Mouse (Mus musculus) gastrocnemius, postnatal 36 days (tissue): ENCODE measurements at regions not wholly inside any gene's neighbourhood (a gene's known extent, or its start where the extent isn't known, plus 50 kb on each side); places are given as distances from the start of the nearest gene placed in this dataset.

Experiments used
- DNase-seq, 2 experiments: peaks; one replicate each; pipeline ENCODE4 v3.0.0; 2022
- intact Hi-C: fragments of 180-260 bp; cut with DNase I; formaldehyde crosslinking; loops from one replicate; pipeline ENCODE4 v1.15.1; 2025

DNA sequence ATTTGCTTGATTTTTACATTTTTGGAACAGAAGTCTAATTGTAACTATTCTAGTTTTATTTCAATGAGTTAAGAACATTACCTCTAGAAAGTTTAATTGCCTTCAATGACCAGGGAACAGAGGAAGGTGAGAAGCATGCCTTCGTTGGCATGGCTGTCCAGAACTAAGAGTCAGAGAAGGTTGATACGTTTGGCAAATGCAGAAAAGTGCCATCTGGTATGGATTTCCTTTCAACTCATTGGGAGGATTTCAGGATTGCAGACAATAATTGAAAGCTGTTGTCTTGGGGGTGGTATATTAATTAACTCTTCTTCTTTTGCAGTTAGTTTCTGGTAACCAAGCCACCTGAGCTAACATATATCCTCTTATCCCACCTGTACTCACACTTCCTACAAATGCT, 489.5 kb upstream of the Etaa1 start:
- intact Hi-C loops, result no loop called here

DNA sequence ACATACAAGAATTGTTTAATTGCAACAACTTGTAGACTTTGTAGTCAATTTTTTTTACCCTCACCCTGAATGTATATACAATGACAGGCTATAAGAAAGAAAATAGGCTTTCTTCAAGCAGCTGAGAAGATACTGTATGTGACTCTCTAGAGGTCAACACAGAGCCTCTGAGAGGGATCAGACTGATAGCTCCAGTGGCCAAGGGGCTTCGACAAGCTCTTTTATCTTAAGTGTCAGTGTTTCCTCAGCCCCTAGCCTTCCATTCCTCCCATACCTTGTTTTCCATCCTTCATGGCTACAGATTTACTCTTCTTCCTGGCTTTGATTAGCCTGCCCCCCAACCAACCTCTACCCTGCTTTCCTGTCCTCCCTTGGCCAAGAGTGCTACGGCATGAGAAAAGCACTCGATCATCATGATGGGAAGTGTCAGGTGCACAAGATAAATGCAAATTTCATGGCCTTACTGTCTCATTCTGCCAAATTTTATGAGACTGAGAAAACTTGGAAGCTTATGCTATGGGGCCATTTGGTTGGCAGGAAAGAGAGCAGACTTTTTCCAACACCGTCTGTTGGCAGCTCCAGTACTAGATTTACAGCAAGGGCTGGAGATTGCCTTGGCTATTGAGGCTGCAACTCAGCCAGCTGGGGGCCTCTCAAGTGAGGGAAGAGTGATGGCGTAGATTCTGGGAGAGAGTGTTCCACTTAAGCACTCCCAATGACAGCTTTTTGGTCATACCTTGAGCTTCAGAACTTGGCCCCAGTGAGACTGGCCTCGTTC, 484.3 kb upstream of the Etaa1 start:
- intact Hi-C loops, result no loop called here
- no peak for DNase-seq

More for the DNA sequence above, 489.5 kb upstream of the Etaa1 start:
- no peak for DNase-seq

DNA sequence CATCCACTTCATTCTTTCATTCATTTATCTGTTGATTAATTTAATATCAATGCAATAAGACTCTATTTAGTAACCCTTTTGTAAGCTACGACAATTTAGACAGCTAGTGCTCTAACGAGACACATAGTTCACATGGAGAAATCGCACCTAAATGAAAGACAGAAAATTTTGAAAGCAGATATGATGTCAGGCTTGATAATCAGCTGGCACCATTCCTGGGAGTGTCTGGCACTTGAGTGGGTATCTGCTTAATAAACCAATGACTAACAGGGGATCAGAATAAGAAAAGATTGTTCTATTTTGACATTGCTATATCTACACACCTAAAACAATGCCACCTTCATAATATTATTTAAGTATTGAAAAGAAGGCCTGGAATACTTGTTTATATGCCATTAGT, 467.4 kb upstream of the Etaa1 start:
- DNase-seq, result no peak
- intact Hi-C loops, result no loop called here

DNA sequence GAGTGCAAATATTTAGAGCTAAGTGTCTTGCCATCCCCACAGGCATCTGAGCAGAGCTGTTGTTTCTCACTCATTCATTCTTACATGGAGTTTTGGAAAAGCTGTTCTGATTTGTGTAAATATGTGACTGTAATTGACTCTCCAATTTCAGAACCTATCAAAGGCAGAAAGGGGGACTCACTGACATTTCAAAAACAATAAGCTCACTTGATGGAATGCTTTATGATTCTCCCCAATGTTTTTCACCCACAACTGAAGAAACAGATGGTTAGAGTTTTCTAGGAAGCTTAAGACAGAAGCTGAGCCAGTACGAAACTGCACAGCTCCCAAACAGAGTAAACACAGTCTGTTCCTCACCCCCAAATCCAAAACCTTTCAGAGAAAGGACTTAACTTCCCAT, 460.1 kb upstream of the Etaa1 start:
- intact Hi-C loops, result no loop called here
- DNase-seq, result no peak

GRCm38 (mm10) chr11:18408071-18408752, 454.5 kb upstream of the Etaa1 start:
- intact Hi-C loops, result no loop called here
- DNase-seq, result no peak

- intact Hi-C loops, result no loop called here
- no peak for DNase-seq
These were observed 445.9 kb upstream of the Etaa1 start for GRCm38 (mm10) chr11:18399561-18399960.

- intact Hi-C loops, result no loop called here
- no peak for DNase-seq
These were observed 442.7 kb upstream of the Etaa1 start for GRCm38 (mm10) chr11:18396397-18396796.

GRCm38 (mm10) chr11:18395631-18396030, 442.0 kb upstream of the Etaa1 start:
- no peak for DNase-seq
- intact Hi-C loops, result no loop called here

DNA sequence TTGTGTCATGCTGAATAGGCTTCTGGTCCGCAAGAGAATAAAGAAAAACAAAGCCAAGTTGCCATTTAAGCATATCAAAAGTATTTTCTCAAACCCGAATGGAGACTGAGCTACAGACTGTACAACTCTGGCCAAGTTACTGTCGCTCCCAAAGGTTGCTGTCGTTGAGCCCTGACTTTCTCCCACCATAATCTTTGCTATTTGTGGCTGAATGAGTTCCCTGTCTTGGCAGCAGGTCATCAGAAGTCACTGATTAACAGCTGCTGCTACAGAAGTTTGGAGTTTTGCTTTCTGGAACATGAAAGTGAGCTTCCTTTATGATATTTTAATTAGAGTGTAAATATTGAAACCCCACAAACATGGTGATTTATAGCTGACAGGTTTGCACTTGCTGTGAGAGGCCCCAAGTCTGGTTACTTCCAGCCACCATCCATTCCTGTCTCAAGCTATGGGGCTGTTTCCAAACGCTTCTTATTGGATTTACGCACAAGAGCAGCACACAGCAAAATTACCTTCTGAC, 419.2 kb upstream of the Etaa1 start:
- no peak for DNase-seq
- intact Hi-C loops, result no loop called here

DNA sequence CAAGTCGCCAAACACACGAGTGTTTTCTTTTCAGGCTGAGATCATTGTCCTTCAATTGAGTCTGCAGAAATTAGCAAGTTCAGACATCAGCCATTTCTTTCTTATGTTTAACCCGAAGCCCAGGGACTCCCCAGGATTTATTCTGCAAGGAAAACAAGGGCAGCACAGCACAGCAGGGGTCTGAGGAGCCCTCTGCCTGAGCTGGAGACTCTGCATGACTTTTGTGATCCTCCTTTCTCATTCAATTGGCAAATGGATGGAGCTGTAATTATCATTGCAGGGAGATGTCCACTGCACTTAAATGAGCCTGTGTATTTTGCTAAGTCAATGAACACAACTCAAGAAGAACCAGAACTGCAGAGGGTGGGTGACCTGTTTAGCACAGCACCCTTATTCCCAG, 417.6 kb upstream of the Etaa1 start:
- intact Hi-C loops, result no loop called here
- no peak for DNase-seq

GRCm38 (mm10) chr11:18370861-18371260, 417.2 kb upstream of the Etaa1 start:
- intact Hi-C loops, result no loop called here
- no peak for DNase-seq

GRCm38 (mm10) chr11:18354866-18355265, 401.2 kb upstream of the Etaa1 start:
- intact Hi-C loops, result no loop called here
- no peak for DNase-seq

- intact Hi-C loops, result no loop called here
- DNase-seq, result no peak
These were observed 400.5 kb upstream of the Etaa1 start for GRCm38 (mm10) chr11:18354156-18354555.

DNA sequence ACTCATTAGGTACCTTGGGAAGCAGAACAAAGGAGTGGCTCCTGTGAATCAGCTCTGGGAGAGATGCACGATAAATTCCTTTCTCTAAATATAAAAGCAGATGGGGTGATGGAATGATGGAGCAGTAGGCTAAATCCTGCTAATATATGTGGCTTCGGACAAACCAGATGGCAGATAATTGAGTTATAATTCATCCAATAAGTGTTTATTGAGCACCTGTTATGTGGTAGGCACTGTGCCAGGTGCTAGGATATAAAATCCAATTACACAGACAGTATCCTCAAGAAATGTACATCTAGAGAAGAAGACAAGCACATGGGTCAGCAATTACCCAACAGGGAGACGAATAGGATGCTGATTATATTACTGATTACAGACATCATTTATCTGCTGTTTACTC, 394.2 kb upstream of the Etaa1 start:
- intact Hi-C loops, result no loop called here
- no peak for DNase-seq

GRCm38 (mm10) chr11:18313510-18314301, 360.0 kb upstream of the Etaa1 start:
- DNase-seq, result no peak
- intact Hi-C loops, result no loop called here

GRCm38 (mm10) chr11:18296194-18297125, 342.8 kb upstream of the Etaa1 start:
- no peak for DNase-seq
- intact Hi-C loops, result no loop called here

GRCm38 (mm10) chr11:18278585-18279136, 325.0 kb upstream of the Etaa1 start:
- intact Hi-C loops, result no loop called here
- DNase-seq, result no peak

DNA sequence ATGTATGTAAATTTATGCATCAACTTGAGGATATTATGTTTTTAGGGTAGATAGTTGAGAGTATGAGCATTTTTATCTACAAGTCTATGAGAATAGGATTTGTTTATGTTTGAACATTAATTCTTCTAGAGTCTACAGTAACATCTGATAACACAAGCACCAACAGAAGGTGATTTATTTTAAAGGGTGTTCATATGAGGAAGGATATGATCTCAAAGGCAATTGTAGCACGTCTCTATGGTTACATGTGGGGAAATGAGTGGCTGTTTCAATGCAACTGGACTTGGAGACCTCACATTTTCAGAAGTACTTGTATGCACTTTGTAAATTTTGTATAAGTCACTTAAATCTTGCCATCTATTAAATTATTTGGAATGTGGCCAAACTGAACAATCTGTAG, 318.7 kb upstream of the Etaa1 start:
- intact Hi-C loops, result no loop called here
- DNase-seq, result no peak

DNA sequence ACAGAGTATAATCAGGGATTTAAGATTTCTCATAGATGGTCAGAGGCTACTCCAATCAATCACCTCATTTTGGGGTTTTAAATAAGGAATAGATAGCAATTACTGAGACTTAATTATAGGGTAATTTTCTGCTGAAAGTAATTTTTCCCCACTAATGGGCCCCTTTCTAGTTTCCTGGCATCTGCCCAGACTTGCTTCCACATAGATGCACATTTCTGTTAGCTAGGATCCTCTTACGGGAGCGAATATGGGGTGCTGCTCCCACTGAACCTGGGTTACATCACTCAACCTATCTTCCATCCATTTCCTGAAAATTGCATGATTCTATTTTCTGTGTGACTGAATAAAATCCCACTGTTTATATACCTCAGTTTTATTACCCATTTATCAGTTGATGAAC, 312.5 kb upstream of the Etaa1 start:
- intact Hi-C loops, result no loop called here

GRCm38 (mm10) chr11:18262901-18263300, 309.2 kb upstream of the Etaa1 start:
- intact Hi-C loops, result no loop called here
- no peak for DNase-seq

More for the DNA sequence above, 312.5 kb upstream of the Etaa1 start:
- DNase-seq, result no peak
